Mouse (Mus musculus): ENCODE measurements around the gene Gm49711.

DNA sequence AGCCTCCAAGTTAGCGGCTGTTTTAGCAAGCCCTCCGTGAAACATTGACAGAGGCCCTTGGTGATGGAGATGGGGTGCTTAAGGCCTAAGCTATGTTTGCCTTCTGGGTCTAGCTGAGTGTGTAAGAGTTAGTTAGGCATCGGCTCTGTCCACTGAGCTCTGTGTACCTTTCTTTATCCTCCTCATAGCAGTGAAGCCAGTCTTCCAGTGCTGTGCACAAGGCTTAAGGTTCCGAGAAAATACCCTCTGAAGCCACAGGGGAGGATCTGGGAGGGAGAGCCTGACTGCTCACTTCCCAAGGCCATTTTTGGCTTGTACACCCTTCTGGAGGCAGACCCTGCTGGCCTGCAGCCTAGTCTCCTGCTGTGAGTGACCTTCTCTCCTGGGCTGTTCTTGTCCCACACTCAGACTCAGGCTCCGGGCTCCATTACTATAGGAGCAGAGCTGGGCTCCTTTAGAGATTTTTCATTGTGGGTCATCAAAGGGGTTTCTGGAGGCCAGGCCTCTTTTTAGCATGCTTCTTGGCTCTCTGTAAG is 56.7 kb downstream of the Gm49711 start:
- TF ChIP-seq CTCF (IDR thresholded peaks at IDR 0.05; ENCODE audit: control insufficient read depth, insufficient read depth, insufficient replicate concordance, low read depth, low read length) (no peak), POLR2A (IDR thresholded peaks at IDR 0.05; ENCODE audit: control insufficient read depth, low read depth, low read length) (no peak)
